Mouse (Mus musculus) intestine, embryonic 14.5 days (tissue): ENCODE measurements around the gene Gm6309. TPM values are rescaled to one million over a fixed set of nuclear protein-coding genes. Genes with fewer than 3 reads are reported as not detected.

Experiments used
- polyA plus RNA-seq: library from polyadenylated mRNA; unstranded; fragments of >200 nt; fragmentation: Nextera tagmentation; extraction: Ambion mirVana; gene quantifications from 2 replicates; pipeline ENCODE4 v1.2.1, GENCODE M21; 2014

Gm6309 gene
- polyA plus RNA-seq, 1 experiment from 2014 or later: not detected

Other genes with a start within 250 kb of the Gm6309 start
- gene Cyp3a25, start 161.1 kb downstream of the Gm6309 start, polyA plus RNA-seq: not detected in 2 replicates
- not detected in 2 replicates for gene Cyp3a59, start 91.5 kb downstream of the Gm6309 start, polyA plus RNA-seq
- not detected in 2 replicates for gene Gm5565, start 10.2 kb downstream of the Gm6309 start, polyA plus RNA-seq
- not detected in 2 replicates for gene 1700001J03Rik, start 14.6 kb upstream of the Gm6309 start, polyA plus RNA-seq
- 38.8 and 39.9 TPM in 2 replicates for gene Rnf6, start 50.8 kb upstream of the Gm6309 start, polyA plus RNA-seq
- 28.9 and 35.1 TPM in 2 replicates for gene Cdk8, start 60.5 kb upstream of the Gm6309 start, polyA plus RNA-seq
- 1.5 TPM in 2 replicates for gene Wasf3, start 214.3 kb upstream of the Gm6309 start, polyA plus RNA-seq